Mouse (Mus musculus): ENCODE results near the gene Nxph1. TPM values are rescaled to one million over a fixed set of nuclear protein-coding genes. Genes with fewer than 3 reads are reported as not detected.
A peak's percentile ranks its signal among the peaks of the same experiment; 100 is the strongest.

Gene Nxph1
- polyA plus RNA-seq, 1 experiment from 2014 or later: 0.27 TPM

DNA sequence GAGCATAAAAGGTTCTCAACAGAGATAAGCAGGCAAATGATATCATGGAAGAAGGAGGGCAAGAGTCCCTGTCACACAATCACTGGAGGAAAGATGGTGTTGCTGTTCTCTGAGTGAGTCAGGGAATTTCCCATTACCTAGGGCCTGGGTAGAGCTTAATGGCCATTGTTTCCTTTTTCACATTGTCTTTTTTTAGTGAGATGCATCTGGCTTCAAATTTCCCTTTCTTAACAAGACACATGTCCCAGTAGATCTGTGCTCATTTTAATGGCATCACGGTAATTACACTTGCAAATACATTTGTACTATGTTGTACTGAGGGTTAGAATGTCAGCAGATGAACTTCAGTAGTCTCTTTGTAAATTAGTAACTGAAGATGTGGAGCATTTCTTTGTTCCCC, 80.3 kb downstream of the Nxph1 start:
- H3K36me3 ChIP-seq (ENCODE audit: insufficient read depth, low read length): no peaks in the 10 kb centered on the region
- H3K4me2 ChIP-seq (replicated peaks; ENCODE audit: low read depth, low read length): no peak overlapping the region
- WGBS: 82% methylated on average over 1 of the region's 1 CpGs
- H3K27ac ChIP-seq (ENCODE audit: low read length): no peak overlapping the region
- H3K27me3 ChIP-seq (ENCODE audit: insufficient read depth, low read length): no peaks in the 10 kb centered on the region
- H3K4me1 ChIP-seq (ENCODE audit: insufficient read depth, low read length): no peaks in the 10 kb centered on the region
- ATAC-seq (ENCODE audit: low FRiP score, low TSS enrichment): no peak
- no peak overlapping the region for H3K9ac ChIP-seq (replicated peaks; ENCODE audit: low read length)
- H3K4me3 ChIP-seq (ENCODE audit: low read length): no peak overlapping the region
- H3K9me3 ChIP-seq (ENCODE audit: low read length): no peaks in the 10 kb centered on the region

- Histone ChIP-seq H3K9ac (replicated peaks; ENCODE audit: low read length) (no peak overlapping the region), H3K4me2 (replicated peaks; ENCODE audit: low read depth, low read length) (no peak overlapping the region), H3K27ac (ENCODE audit: low read length) (no peak overlapping the region), H3K36me3 (ENCODE audit: insufficient read depth, low read length) (no peaks in the 10 kb centered on the region), H3K4me3 (ENCODE audit: low read length) (no peak overlapping the region), H3K27me3 (ENCODE audit: insufficient read depth, low read length) (no peaks in the 10 kb centered on the region), H3K9me3 (ENCODE audit: low read length) (no peaks in the 10 kb centered on the region), H3K4me1 (ENCODE audit: insufficient read depth, low read length) (no peaks in the 10 kb centered on the region)
- WGBS: 93% methylated on average over 1 of the region's 1 CpGs
- no peak for ATAC-seq (ENCODE audit: low FRiP score, low TSS enrichment)
Observed at GRCm38 (mm10) chr6:9039286-9039685, 91.1 kb downstream of the Nxph1 start.

DNA sequence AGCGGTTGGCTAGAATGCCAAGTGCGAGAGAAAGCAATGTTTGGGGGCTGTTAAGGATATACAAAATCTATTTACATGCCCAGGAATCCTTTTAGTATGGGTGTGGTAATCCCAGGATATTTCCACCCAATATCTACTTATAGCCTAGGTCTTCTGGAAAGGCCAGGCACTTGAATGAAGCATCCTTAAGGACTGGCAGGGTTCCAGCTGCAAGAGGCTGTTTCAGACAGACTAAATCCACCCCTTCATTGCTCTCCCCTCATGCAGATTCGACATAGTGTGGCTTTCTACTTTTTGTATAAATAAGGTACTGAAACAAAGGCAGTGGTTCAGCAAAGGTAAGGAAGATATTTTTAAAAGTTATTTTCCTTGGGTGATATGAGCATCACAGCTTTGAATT, 92.8 kb downstream of the Nxph1 start:
- ATAC-seq (ENCODE audit: low FRiP score, low TSS enrichment): no peak
- H3K27ac ChIP-seq (ENCODE audit: low read length): no peak overlapping the region
- no peaks in the 10 kb centered on the region for H3K27me3 ChIP-seq (ENCODE audit: insufficient read depth, low read length)
- H3K9ac ChIP-seq (replicated peaks; ENCODE audit: low read length): no peak overlapping the region
- WGBS: 81% methylated on average over 3 of the region's 3 CpGs
- no peaks in the 10 kb centered on the region for H3K4me1 ChIP-seq (ENCODE audit: insufficient read depth, low read length)
- H3K4me2 ChIP-seq (replicated peaks; ENCODE audit: low read depth, low read length): no peak overlapping the region
- no peaks in the 10 kb centered on the region for H3K9me3 ChIP-seq (ENCODE audit: low read length)
- H3K36me3 ChIP-seq (ENCODE audit: insufficient read depth, low read length): no peaks in the 10 kb centered on the region
- no peak overlapping the region for H3K4me3 ChIP-seq (ENCODE audit: low read length)

DNA sequence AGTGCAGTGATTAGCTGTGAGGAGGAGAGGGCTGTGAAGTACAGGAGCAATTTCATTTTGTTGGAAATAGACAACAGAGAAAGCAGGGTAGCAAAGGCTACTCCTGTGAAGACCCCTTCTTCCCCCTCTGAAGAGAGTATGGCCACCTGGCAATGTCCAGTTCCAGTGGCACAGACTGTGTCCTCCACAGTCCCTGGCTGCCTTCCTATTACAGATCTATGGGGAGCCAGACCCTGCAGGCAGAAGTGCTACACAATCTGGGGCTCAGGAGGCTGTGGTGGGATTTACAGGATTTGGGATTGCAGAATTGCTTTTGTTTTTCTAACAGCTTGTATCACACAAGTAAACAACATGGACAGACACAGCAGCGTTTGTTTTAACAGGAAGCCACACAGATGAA, 94.2 kb downstream of the Nxph1 start:
- no peaks in the 10 kb centered on the region for H3K4me1 ChIP-seq (ENCODE audit: insufficient read depth, low read length)
- H3K9ac ChIP-seq (replicated peaks; ENCODE audit: low read length): no peak overlapping the region
- ATAC-seq (ENCODE audit: low FRiP score, low TSS enrichment): no peak
- H3K4me3 ChIP-seq (ENCODE audit: low read length): no peak overlapping the region
- H3K36me3 ChIP-seq (ENCODE audit: insufficient read depth, low read length): no peaks in the 10 kb centered on the region
- 40% methylated on average over 1 of the region's 1 CpGs for WGBS
- H3K27ac ChIP-seq (ENCODE audit: low read length): no peak overlapping the region
- H3K9me3 ChIP-seq (ENCODE audit: low read length): no peaks in the 10 kb centered on the region
- H3K27me3 ChIP-seq (ENCODE audit: insufficient read depth, low read length): no peaks in the 10 kb centered on the region
- no peak overlapping the region for H3K4me2 ChIP-seq (replicated peaks; ENCODE audit: low read depth, low read length)

DNA sequence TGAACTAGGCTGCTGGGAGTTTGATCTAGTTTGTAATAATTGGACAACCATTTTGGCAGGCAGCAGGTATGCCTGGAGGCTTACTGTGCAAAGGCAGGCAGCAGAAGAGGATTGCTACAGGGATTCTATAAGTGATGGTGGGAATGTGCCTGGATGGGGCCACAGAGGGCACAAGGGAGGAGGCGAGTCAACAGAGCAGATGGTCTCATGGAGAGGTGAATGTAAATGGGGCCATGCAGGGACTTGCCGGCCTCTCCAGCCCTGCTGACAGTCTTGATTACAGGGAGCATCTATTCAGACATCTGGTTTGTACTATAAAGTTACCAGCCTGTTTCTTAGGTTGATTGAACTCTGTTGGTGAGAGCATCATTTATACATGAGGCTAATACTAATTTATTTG, 98.6 kb downstream of the Nxph1 start:
- WGBS: 9% methylated on average over 2 of the region's 2 CpGs
- H3K4me3 ChIP-seq (ENCODE audit: low read length): no peak overlapping the region
- H3K4me2 ChIP-seq (replicated peaks; ENCODE audit: low read depth, low read length): no peak overlapping the region
- H3K27me3 ChIP-seq (ENCODE audit: insufficient read depth, low read length): no peaks in the 10 kb centered on the region
- H3K27ac ChIP-seq (ENCODE audit: low read length): no peak overlapping the region
- no peak overlapping the region for H3K9ac ChIP-seq (replicated peaks; ENCODE audit: low read length)
- no peaks in the 10 kb centered on the region for H3K36me3 ChIP-seq (ENCODE audit: insufficient read depth, low read length)
- no peaks in the 10 kb centered on the region for H3K9me3 ChIP-seq (ENCODE audit: low read length)
- no peaks in the 10 kb centered on the region for H3K4me1 ChIP-seq (ENCODE audit: insufficient read depth, low read length)
- ATAC-seq (ENCODE audit: low FRiP score, low TSS enrichment): no peak

GRCm38 (mm10) chr6:9061261-9062105, 113.3 kb downstream of the Nxph1 start:
- ATAC-seq (ENCODE audit: low FRiP score, low TSS enrichment): peak; percentile 85
- no peaks in the 10 kb centered on the region for H3K36me3 ChIP-seq (ENCODE audit: insufficient read depth, low read length)
- H3K27ac ChIP-seq (ENCODE audit: low read length): 0 out of 2 replicates have a peak overlapping the region, but pooled peaks have one; percentile 58

GRCm38 (mm10) chr6:9066435-9066834, 118.2 kb downstream of the Nxph1 start:
- ATAC-seq (ENCODE audit: low FRiP score, low TSS enrichment): no peak
- 94% methylated on average over 3 of the region's 3 CpGs for whole genome bisulfite sequencing
- H3K4me3 ChIP-seq (ENCODE audit: low read length): no peak overlapping the region
- no peaks in the 10 kb centered on the region for H3K27me3 ChIP-seq (ENCODE audit: insufficient read depth, low read length)
- H3K9me3 ChIP-seq (ENCODE audit: low read length): no peaks in the 10 kb centered on the region
- H3K36me3 ChIP-seq (ENCODE audit: insufficient read depth, low read length): no peaks in the 10 kb centered on the region
- no peak overlapping the region for H3K9ac ChIP-seq (replicated peaks; ENCODE audit: low read length)
- no peak overlapping the region for H3K4me2 ChIP-seq (replicated peaks; ENCODE audit: low read depth, low read length)
- no peak overlapping the region for H3K27ac ChIP-seq (ENCODE audit: low read length)
- H3K4me1 ChIP-seq (ENCODE audit: insufficient read depth, low read length): no peaks in the 10 kb centered on the region

More at GRCm38 (mm10) chr6:9061261-9062105, 113.3 kb downstream of the Nxph1 start:
- WGBS: 81% methylated on average over 4 of the region's 4 CpGs
- no peaks in the 10 kb centered on the region for H3K27me3 ChIP-seq (ENCODE audit: insufficient read depth, low read length)
- H3K4me2 ChIP-seq (replicated peaks; ENCODE audit: low read depth, low read length): no peak overlapping the region
- no peak overlapping the region for H3K4me3 ChIP-seq (ENCODE audit: low read length)
- H3K9me3 ChIP-seq (ENCODE audit: low read length): no peaks in the 10 kb centered on the region
- no peak overlapping the region for H3K9ac ChIP-seq (replicated peaks; ENCODE audit: low read length)
- no peaks in the 10 kb centered on the region for H3K4me1 ChIP-seq (ENCODE audit: insufficient read depth, low read length)

DNA sequence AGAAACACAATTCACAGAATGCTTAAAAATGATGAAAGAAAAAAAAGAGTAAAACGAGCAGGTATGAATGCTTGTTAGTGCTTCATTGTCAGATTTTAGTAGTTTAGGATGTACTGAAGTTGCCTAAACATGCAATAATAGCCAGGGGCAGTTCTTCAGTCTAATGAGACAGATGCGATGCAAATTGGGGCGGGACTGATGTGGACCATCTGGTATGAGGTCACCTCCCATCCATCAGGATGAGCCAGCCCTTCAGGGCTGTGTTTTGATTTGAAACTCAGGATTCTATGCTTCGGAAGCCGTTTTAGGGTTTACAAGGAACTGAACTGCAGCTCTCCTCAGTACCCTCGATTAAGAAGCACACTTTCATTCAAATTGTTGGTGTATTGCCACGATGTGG, 121.7 kb downstream of the Nxph1 start:
- H3K4me1 ChIP-seq (ENCODE audit: insufficient read depth, low read length): no peaks in the 10 kb centered on the region
- H3K4me3 ChIP-seq (ENCODE audit: low read length): no peak overlapping the region
- no peaks in the 10 kb centered on the region for H3K27me3 ChIP-seq (ENCODE audit: insufficient read depth, low read length)
- H3K27ac ChIP-seq (ENCODE audit: low read length): no peak overlapping the region
- H3K36me3 ChIP-seq (ENCODE audit: insufficient read depth, low read length): no peaks in the 10 kb centered on the region
- 46% methylated on average over 7 of the region's 7 CpGs for WGBS
- no peak overlapping the region for H3K9ac ChIP-seq (replicated peaks; ENCODE audit: low read length)
- H3K4me2 ChIP-seq (replicated peaks; ENCODE audit: low read depth, low read length): no peak overlapping the region
- no peaks in the 10 kb centered on the region for H3K9me3 ChIP-seq (ENCODE audit: low read length)
- ATAC-seq (ENCODE audit: low FRiP score, low TSS enrichment): no peak

DNA sequence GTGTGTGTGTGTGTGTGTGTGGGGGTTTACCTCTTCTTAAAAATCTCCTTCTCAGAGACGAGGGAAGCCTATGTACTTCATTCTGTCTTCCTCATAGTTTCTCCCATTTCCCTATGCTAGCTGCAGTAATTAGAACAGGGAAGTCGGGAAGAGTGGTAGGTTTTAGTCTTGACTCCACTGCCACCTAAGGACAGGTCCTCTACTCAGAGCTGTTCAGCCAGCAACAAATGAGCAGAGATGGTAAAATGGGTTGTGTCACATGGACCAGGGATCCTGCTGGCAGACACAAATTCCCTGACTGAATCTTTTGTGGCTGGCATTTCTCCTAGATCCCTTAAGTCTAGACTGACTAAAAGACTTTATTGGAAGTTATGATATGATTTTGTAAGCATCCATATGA, 128.2 kb downstream of the Nxph1 start:
- no peak for ATAC-seq (ENCODE audit: low FRiP score, low TSS enrichment)
- no peaks in the 10 kb centered on the region for H3K9me3 ChIP-seq (ENCODE audit: low read length)
- 68% methylated on average over 2 of the region's 2 CpGs for WGBS

DNA sequence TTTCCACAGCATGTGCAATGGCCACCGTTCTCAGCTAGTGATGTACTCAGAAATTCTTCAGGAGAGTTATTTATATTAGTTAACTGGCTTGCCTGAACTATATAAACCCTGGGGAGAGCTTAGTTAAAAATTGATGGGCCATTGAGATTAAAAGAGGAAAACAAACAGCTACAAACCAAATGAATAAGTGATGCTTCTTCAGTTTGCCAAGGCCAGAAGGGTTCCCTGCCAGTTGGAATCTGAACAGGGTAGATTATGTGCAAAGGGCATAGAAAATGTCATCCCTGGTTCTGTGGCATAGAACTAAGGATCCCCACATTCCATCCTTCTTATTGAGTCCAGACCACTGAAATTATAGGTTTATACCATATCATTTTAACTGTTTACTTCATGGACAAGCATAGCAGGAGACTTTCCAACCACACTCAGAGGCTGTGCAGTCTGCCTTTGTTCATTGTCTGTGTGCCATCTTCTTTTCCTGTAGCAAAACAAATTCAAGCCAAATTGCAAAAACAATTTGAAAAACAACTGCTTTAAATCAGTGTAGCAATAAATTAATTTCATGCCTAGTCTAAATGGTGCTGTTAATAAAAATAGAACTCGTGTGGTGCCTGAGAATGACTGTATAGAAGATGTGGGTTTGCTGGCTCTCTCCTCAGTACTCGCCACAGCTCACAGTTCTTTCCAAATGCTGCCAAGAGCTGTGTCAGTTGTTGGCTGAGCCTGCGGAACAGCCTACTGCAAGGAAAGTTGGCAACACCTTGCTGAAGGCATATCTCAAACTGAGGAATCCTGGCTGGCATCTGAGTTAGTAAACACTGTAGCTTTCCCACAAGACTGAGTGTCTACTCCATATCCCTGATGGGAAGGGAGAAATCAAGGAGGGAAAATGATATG, 129.8 kb downstream of the Nxph1 start:
- Histone ChIP-seq H3K36me3 (ENCODE audit: insufficient read depth, low read length) (no peaks in the 10 kb centered on the region), H3K4me1 (ENCODE audit: insufficient read depth, low read length) (no peaks in the 10 kb centered on the region), H3K9ac (replicated peaks; ENCODE audit: low read length) (no peak overlapping the region), H3K27ac (ENCODE audit: low read length) (no peak overlapping the region), H3K4me3 (ENCODE audit: low read length) (no peak overlapping the region), H3K4me2 (replicated peaks; ENCODE audit: low read depth, low read length) (no peak overlapping the region), H3K9me3 (ENCODE audit: low read length) (no peaks in the 10 kb centered on the region), H3K27me3 (ENCODE audit: insufficient read depth, low read length) (no peaks in the 10 kb centered on the region)
- WGBS: 72% methylated on average over 4 of the region's 4 CpGs
- ATAC-seq (ENCODE audit: low FRiP score, low TSS enrichment): no peak

More for the DNA sequence above, 128.2 kb downstream of the Nxph1 start:
- Histone ChIP-seq H3K27ac (ENCODE audit: low read length) (no peak overlapping the region), H3K4me2 (replicated peaks; ENCODE audit: low read depth, low read length) (no peak overlapping the region), H3K27me3 (ENCODE audit: insufficient read depth, low read length) (no peaks in the 10 kb centered on the region), H3K9ac (replicated peaks; ENCODE audit: low read length) (no peak overlapping the region), H3K4me1 (ENCODE audit: insufficient read depth, low read length) (no peaks in the 10 kb centered on the region), H3K4me3 (ENCODE audit: low read length) (no peak overlapping the region), H3K36me3 (ENCODE audit: insufficient read depth, low read length) (no peaks in the 10 kb centered on the region)

Data from kidney, embryonic 16.5 days (tissue).